Mouse (Mus musculus): ENCODE data around the gene Plvap.

The Plvap gene

DNA sequence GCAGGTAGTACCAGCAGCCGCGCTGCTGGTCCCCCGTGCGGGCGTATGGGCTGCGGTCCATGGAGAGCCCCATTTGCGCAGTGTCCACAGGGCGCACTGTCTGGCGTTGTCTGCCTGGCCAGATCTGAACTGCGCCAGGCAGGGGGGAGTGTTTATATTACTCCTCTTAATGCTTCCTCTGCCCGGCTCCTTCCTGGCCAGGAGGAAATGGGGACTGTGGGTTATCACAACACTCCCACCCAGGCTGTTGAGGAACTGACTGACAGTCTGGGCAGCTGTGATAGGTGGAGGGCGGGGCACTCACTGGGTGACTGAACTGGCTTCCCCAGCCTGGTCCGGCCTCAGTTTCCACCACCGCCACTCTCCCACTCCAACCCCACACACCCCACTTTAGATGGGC is at the start of gene Plvap:
TSS of gene Plvap (minus strand) at position 109 of the 400 bp plus-strand sequence.
- DNase-seq = peak; percentile 48 to 59

DNA sequence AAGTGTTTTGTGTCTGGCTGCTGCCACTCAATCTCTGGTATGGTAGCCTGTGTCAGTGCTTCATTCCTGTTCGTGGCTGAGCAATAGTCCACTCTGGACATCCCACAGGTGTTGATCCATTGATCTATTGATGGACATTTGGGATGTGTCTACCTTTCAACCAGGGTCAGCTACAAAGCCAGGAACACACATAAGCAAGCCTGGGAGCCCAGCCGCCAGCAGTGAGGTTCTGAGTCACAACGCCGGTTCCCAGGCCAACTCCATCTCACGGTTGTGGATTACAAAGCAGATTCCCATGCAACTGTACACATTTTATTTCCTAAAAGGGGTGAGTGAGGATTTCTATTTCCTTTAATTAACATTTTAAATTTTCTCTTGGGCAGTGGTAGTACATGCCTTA is 49.2 kb upstream of the Plvap start:
- no peak for DNase-seq

DNA sequence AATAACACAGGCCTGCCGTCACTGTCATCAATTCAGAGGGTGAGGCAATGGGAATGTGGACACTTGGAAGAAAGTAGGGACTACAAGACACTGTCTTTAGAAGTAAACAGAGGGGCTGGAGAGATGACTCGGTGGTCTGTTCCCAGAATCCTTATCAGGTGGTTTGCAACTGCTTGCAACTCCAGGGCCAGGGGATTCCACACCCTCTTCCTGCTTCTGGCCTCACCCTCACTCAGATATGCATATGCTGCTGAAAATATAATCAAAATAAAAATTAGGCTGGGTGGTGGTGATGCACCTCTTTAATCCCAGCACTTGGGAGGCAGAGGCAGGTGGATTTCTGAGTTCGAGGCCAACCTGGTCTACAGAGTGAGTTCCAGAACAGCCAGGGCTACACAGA is 48.5 kb upstream of the Plvap start:
- no peak for DNase-seq

DNA sequence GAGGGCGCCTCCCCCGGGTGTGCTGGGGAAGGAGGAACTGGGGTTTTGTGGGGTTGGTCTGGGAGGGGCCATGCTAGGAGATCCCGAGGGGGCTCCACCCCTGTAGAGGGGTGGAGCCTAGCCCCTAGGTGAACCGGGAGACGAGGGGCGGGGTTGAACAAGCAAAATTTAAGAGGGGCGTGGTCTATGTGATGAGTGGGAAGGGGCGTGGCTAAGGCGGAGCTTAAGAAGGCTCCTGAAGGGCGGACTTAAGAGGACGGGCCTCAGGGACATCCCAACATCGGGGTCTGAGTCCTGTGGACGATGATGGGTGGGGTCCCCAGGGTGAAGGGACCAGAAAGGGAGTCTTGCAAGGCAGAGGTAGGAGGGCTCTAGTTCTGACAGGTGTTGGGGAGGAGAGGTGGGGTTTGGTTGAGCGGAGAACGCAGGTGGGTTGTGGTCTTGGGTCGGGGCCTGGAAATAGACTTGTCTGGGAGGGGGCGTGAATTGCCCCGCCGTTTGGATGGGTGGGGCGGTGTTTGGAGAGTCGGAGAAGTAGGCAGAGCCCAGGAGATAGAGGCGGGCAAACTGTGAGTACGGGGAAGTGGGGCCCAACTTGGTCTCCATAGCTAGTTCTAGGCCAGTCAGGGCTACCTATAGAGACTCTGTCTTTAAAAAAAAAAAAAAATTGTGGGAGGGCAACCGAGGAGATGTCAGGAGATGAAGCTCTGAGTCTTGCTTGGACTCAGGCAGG is 47.6 kb upstream of the Plvap start:
- DNase-seq = peak; percentile 86 to 87

DNA sequence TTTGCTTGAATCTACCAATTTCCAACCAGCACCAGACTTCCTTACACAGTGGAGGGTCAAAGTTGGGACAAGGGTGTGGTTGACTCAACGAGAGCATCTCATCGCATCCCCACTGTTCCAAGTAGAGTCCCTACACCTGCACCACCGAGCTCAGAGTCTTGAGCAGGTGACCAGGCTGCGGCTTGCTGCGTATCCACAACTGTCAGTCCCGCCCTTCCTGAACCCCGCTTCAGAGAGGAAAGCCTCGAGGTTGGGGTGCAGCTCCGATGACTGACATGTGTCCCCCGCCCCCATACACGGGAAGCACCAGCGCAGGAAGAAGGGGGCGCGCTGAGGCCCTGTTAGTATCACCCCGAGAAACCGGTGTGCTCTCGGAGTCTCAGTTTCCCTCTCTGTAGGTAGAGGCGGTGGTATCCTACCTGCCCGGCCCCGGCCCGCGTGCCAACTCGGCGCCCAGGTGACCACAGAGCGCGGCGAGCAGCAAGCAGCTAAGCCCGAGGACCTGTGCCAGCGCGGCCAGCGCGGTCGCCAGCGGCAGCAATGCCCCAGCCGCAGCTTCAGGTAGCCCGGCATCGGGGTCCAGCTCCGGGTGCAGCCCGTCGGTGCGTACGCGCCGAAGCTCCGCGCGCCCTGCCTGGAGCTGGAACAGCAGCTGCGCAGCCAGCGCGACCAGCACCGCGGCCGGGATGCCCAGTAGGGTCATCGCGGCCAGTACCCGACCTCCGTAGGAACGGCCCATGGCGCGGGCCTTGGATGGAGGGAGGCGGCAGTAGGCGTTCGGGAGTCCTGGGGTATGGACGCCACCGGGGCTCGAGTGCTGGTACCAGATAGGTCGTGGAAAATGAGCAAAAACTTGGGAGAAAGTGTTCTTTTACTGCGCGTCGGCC is 46.8 kb upstream of the Plvap start, which contains the start of gene Tmem221:
TSS of gene Tmem221 (minus strand) at position 801 of the 887 bp plus-strand sequence.
- no peak for DNase-seq

DNA sequence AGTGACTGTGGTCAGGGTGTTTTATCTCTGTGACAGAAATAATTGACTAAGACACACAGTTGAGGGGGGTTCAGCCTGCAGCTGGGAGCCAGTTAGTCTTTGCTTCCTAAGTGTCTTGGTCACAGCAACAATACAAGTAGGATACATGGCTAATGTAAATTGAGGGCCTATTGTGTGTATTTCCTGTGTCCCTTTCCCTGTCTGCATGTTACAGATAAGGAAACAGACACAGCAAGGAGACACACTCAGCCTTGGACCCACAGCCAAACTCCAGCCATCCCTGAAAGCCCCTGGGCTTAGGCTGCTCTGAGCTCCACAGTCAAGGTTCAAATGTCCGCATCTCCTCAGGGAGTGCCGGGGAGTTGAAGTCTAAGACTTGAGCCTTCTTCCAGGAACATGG is 43.1 kb upstream of the Plvap start:
- DNase-seq = no peak

DNA sequence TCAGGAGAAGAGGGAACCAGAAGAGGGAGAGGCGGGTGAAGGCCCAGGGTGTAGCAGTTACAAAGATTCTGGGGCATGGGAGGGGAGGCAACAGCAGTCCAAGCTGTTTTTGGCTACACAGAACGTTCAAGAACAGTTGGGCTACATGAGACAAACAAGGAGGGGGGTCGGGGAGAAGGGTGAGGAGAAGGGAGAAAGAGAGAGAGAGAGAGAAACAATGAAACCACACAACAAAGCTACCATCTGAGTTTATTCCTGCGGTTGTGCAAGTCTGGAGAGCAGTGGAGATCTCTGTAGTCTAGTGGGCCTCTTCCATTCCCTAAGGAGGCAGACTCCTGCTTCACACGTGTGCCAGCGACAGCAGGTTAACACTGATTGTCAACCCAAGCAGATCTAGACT is 42.4 kb upstream of the Plvap start:
- DNase-seq = no peak

DNA sequence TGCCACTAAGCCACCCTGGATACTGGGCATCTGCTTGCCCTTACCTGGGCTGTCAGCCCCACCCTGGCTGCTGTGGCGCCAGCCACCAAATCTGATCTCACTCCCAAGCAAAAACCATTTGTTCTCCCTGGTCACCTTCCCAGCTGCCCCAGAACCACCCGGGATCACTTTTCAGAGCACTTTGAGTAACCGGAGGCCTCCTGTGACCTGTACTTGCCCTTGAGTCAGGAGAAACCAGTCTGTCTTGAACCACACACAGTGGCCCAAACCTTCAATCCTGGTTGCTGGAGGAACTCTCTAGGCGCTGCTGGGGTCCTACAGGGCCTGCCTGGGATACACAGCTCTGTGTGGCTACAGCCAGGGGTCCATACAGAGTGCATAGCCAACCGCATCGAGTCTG is 41.2 kb upstream of the Plvap start:
- DNase-seq = no peak

DNA sequence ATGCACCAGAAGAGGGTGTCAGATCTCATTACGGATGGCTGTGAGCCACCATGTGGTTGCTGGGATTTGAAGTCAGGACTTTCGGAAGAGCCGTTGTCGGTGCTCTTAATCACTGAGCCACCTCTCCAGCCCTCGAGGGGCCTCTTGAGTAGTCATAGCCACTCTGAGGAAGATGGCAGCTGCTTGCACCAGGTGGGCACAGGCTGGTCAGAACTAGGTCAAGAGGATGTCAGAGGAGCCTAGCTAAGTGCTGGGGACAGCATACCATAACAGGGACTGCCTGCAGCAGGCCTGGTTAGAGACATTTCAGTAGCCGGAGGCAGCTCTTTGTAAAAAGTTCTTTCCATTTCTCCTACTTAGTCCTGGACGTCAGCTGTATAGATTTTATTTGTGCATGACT is 39.2 kb upstream of the Plvap start:
- DNase-seq = no peak

DNA sequence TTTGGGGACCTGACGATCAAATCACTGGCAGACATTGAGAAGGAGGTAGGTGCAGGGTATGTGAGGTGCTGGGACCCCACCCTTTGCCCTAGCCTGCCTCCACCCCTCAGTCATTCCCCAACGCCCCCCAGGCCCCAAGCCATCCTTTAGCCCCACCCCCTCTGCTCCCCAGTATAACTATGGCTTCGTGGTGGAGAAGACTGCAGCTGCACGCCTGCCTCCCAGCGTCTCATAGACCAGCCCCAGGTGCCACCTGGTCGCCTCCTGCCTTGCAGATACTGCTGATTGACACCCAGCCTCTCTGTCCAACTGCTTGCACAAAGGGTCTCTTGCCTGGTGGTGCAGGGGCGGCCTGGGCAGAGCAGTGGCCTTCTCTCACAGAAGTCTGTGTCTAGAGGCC is 36.0 kb upstream of the Plvap start:
- DNase-seq = no peak

DNA sequence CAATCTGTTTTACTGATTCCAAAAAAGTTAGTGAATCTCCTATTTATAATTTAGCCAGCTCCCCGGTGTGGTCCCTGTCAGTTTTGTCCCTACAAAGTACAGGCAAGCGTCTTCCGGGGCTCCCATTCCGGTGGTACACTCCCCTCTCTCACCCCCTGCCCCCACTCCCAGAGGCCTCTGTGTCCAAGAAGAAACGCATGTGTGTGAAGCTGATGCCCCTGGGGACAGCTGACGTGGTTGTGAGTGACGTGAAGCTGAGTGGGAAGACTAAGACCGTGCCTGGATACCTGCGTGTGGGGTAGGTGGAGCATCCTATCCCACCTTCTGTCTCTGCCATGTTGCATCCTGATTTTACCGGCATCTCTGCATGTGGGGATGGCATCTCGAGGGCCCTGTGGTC is 33.5 kb upstream of the Plvap start:
- DNase-seq = no peak

DNA sequence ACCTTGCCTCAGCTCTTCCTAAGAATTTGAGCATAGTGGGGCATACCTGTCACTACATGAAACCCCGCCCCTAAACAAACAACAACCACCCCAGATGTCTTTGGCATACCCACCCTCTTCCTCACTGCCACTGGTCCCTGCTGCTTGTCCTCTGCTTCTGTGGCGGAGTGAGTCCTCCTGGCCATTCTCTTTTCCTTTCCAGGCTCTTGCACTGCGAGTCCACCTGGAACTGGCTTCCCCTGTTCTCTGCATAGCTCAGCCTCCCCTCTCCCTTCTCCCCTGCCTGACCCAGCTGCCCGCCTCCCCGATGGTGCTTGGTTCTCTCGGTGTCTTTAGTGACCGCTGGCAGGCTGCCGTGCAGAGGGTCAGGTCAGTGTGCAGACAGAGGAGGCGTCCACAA is 32.2 kb upstream of the Plvap start:
- DNase-seq = no peak

DNA sequence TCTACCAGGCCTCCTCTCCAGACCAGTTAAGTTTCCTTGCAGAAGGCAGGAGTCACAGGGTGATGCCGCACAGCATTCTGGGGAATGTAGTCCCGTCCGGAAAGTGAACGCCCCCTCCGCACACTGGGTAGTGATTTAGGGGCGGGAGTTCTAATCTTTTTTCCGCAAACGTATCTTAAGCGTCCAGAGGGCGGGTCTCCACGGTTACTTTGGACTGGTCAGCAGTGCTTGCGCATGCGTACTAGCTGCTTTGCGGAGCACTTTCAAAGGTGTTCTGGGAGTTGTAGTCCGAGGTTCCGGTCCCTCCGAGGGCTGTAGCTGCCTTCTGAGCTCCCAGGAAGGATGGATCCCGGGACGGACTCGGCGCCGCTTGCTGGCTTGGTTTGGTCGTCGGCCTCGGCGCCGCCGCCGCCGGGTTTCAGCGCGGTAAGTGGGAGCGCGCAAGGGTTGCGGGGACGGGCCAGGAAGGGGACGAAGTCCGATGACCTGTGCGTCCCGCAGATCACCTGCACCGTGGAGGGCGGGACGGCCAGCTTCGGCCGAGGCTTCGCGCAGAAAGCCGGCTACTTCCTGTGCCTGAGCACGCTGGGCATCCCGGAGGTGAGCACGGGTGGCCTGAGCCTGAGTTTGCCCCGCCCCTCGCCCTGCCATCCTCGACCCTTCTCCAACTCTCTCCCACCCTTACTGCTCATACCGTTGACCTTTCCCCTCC is 31.2 kb upstream of the Plvap start, which contains the start of gene Mvb12a:
TSS of gene Mvb12a (plus strand) at position 291 of the 712 bp plus-strand sequence.
- peak; percentile 98 to 99 for DNase-seq

DNA sequence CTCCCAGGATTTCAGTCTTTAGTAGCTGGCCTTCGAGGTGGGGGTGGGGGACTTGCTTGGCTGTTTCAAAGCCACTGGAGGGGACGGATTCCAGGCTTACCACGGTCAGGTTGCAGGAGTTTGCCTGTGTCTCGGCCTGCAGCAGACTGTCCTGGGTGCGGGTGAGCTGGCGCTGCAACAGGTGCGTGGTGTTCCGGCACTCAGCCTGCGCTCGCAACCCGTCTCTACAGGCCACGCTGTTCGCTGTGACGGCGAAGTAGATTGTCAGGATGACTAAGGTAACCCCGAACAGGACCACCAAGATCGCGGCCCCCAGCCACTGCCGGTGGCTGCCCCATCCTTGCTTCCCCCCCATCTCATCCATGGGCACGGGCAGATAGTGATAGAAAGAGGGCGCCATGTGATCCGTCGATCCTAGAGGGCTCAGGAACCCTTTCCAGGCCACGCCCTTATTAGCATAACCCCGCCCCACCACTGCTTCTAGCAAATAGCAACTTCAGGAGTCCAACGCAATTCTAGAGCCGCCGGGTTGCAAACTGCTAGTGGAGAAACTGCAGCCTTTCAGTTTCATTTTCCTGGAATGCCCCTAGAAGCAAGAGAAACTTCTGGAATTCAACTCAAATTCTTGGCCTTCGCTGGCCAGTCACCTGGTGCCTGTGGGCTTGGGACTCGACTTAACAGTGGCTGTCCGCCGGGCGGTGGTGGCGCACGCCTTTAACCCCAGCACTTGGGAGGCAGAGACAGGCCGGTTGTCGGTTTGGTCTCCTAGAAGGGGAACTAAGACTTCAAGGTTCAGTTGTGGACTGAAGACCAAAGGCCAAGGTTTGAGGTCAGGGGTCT is 25.7 kb upstream of the Plvap start, which contains the start of gene Bst2:
TSS of gene Bst2 (minus strand) at position 429 of the 840 bp plus-strand sequence.
- peak; percentile 93 to 94 for DNase-seq

DNA sequence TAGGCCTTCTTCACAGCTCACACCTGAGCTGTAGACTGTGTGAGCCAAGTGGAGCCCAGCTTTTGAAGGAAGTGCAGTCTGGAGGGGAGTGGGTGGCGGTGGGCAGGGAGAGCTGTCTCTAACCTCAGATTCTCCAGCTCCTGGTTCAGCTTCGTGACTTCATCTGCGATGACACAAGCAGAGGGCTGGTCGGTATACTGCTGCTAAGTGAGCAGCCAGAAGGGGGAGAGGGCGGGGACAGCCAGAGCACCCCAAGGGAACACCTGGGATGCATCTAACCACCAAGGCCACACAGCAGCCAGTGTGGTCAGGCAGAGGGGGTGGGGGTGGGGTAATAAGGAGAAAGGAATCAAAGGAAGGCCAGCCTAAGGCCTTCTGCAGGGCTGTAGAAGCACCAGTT is 24.1 kb upstream of the Plvap start:
- no peak for DNase-seq

DNA sequence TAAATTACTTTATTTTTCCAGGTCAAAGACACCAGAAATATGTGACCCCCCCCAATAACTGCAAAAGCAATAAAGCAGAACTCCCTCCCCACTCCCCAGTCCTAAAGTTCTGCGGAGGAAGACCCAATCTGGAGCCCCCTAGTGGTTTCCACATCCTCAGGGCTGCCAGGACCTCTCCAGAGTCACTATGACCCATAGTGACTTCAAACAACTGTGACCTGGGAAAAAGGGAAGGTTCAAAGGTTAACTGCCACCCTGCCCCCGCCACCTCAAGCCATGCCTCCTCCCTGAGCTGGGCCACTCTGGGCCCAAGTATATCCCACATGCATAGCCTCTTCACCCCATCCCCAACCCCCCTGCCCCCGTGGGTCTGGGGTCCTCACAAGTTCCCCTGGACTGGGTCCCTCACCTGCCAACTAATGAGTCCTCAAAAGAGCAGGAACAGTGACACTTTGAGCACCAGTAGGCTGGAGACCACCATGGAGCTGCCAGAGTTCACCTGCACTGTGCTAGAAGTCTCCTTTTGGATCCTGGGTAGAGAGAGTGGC is 22.8 kb upstream of the Plvap start:
- DNase-seq = no peak

DNA sequence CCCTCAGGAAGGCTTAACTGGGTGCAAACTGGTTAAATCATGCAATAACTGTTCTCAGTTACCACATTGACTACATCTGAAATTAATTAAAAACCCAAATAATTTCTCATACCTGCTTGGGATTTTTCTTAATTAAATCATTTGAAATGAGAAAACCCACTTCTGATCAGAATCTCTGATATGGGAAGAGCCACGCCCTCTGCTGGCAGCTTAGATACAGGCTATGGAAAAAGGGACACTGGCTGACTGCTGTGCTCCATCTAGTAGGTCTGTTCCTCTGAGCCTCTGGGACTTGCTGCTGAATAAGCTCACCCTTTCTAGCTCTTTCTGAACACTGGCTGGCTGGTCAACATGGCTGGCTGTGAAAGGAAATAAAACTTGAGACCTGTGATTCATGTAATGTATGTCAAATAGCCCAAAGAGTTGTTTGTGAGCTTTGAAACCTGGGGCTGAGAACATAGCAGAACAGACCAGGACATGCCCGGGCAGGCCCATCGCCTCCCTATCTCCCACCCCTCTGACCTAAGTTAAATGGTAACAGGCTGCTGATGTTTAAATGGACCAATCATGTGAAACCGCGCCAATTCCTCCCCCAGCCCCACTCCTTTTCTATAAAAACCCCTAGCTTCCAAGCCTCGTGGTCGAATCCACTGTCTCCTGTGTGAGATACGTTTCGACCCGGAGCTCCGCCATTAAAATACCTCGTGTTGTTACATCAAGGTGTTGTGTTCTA is 19.3 kb upstream of the Plvap start:
- DNase-seq = peak in 1 of 2 experiments; percentile 47

DNA sequence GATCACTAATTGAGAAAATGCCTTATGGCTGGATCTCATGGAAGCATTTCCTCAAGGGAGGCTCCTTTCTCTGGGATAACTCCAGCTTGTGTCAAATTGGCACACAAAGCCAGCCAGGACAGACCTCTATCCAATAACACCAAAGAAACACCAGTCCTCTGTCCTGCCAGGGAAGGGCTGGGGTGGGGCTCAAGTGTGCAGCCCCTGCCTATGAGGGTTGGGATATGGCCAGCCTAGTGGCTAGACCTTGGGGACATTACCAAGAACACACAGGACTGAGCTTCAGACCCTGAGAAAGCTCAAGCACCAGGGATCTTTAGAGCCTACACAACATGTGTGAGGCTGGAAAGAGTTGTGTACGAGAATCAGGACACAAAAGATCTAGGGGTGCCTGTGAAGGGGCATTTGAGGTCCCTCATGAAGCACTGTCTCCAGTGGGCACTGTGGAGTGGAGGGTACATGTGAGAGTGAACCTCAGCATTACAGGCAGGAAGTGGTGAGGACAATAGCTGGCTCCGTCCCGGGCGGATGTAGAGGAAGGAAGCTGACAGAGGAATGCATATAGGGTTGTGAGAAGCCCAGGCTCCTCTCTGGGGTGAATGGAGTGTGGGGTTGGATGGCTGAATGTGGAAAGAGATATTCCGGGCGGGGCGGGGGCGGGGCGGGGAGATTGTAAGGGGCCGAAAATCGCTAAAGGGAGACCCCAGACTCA is 17.0 kb upstream of the Plvap start:
- DNase-seq = peak in 1 of 2 experiments; percentile 47

DNA sequence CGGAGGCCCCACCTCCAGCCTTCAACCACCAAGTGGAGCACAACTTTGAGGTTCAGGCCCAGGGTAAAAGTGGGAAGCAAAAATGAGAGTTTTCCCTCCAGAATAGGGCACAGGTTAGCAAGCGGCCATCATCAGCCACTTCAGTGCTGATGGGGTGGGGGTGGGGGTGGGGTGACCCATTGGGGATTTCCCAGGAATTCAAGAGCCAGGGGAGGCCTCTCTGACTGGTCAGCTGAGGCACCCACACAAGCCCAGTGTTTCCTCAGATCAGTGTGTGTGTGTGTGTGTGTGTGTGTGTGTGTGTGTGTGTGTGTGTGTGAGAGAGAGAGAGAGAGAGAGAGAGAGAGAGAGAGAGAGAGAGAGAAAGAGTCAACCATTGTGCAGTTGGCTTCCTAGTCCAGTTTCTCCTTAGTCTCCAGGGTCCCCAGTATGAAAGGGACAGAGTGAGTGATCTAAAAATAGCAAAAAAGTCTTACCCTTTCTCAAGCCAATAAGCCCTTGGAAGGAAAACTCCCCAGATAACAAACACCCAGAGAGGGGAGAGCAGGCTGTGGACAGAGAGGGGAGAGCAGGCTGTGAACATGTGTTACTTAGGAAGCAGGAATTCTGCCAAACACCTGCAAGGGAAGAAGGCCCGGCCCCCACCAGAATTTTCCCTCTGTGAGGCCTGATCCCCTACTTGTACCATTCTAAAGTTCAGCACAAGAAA is 15.8 kb upstream of the Plvap start:
- no peak for DNase-seq

DNA sequence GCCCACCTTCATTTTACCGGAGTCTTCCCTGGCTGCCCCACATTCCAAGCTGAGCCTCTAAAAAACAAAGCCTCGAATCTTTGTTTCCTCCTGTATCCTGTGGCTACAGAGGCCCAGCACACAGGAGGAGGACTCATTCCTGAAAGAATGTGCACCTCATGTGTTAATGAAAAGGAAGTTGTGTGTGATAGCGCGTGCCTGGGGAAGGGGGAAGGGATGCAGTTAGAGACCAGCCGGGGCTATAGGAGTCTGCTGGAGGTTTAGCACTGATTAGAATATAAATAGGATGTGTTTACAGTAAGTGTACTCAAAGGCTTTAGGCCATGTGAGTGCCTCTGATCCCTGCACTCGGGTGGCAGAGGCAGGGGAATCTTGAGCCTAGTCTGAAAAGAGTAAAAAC is 14.7 kb upstream of the Plvap start:
- no peak for DNase-seq
